Mouse (Mus musculus): Measurements from ENCODE around the gene Olfr985. TPM values are rescaled to one million over a fixed set of nuclear protein-coding genes. Genes with fewer than 3 reads are reported as not detected.

Olfr985 gene
- polyA plus RNA-seq, 1 experiment = not detected

Other genes starting within 250 kb of the Olfr985 start
- not detected in 2 replicates for gene Olfr229, start 222.8 kb downstream of the Olfr985 start, polyA plus RNA-seq (2012; ENCODE audit: insufficient read depth, insufficient read length, missing spikeins)
- gene Olfr974, start 192.7 kb downstream of the Olfr985 start, polyA plus RNA-seq (2012; ENCODE audit: insufficient read depth, insufficient read length, missing spikeins) = not detected in 2 replicates
- gene Olfr975, start 178.1 kb downstream of the Olfr985 start, polyA plus RNA-seq (2012; ENCODE audit: insufficient read depth, insufficient read length, missing spikeins) = not detected in 2 replicates
- gene Olfr976, start 169.1 kb downstream of the Olfr985 start, polyA plus RNA-seq (2012; ENCODE audit: insufficient read depth, insufficient read length, missing spikeins) = not detected in 2 replicates
- not detected in 2 replicates for gene Olfr978, start 138.1 kb downstream of the Olfr985 start, polyA plus RNA-seq (2012; ENCODE audit: insufficient read depth, insufficient read length, missing spikeins)
- not detected in 2 replicates for gene Olfr979, start 126.7 kb downstream of the Olfr985 start, polyA plus RNA-seq (2012; ENCODE audit: insufficient read depth, insufficient read length, missing spikeins)
- not detected in 2 replicates for gene Olfr980, start 120.6 kb downstream of the Olfr985 start, polyA plus RNA-seq (2012; ENCODE audit: insufficient read depth, insufficient read length, missing spikeins)
- not detected in 2 replicates for gene Olfr981, start 108.7 kb downstream of the Olfr985 start, polyA plus RNA-seq (2012; ENCODE audit: insufficient read depth, insufficient read length, missing spikeins)
- gene Olfr982, start 56.4 kb downstream of the Olfr985 start, polyA plus RNA-seq (2012; ENCODE audit: insufficient read depth, insufficient read length, missing spikeins) = not detected in 2 replicates
- gene Olfr983, start 36.6 kb downstream of the Olfr985 start, polyA plus RNA-seq (2012; ENCODE audit: insufficient read depth, insufficient read length, missing spikeins) = not detected in 2 replicates
- not detected in 2 replicates for gene Olfr984, start 16.0 kb downstream of the Olfr985 start, polyA plus RNA-seq (2012; ENCODE audit: insufficient read depth, insufficient read length, missing spikeins)
- not detected in 2 replicates for gene Tmem225, start 17.9 kb upstream of the Olfr985 start, polyA plus RNA-seq (2012; ENCODE audit: insufficient read depth, insufficient read length, missing spikeins)
- not detected in 2 replicates for gene Olfr986, start 50.7 kb upstream of the Olfr985 start, polyA plus RNA-seq (2012; ENCODE audit: insufficient read depth, insufficient read length, missing spikeins)
- 0.95 and 1.5 TPM in 2 replicates for gene Zfp202, start 62.1 kb upstream of the Olfr985 start, polyA plus RNA-seq (2012; ENCODE audit: insufficient read depth, insufficient read length, missing spikeins)
- gene Scn3b, start 139.0 kb upstream of the Olfr985 start, polyA plus RNA-seq (2012; ENCODE audit: insufficient read depth, insufficient read length, missing spikeins) = 0.38 TPM in 1 of 2 replicates, not detected in the other